Mouse (Mus musculus) ES-E14 (cell line): Measurements from ENCODE around the gene Slc7a11. TPM values are rescaled to one million over a fixed set of nuclear protein-coding genes. Genes with fewer than 3 reads are reported as not detected.

ENCODE experiments used
- DNase-seq: peaks from one replicate; pipeline ENCODE4 v3.0.0-alpha.2; 2013; ENCODE audit warnings: low read depth, low spot score
- H3K27ac ChIP-seq: 2 replicates; pipeline ENCODE4 v1.5.1; 2012; ENCODE audit warnings: low read depth, mild to moderate bottlenecking, low read length, moderate library complexity, mixed read lengths; ENCODE audit not compliant: poor library complexity, insufficient read depth, severe bottlenecking
- H3K36me3 ChIP-seq: 2 replicates; pipeline ENCODE4 v1.6.1; 2012; ENCODE audit warnings: mild to moderate bottlenecking, low read length, moderate library complexity, mixed read lengths; ENCODE audit not compliant: control insufficient read depth, poor library complexity, insufficient read depth, severe bottlenecking
- H3K4me1 ChIP-seq, 2 experiments: fragments of 150-350 bp in 1 of 2; sonication (generic) in 1 of 2; 2 replicates each; pipeline ENCODE4 v1.6.1; 2012; ENCODE audit warnings: low read length in 2 of 2, mild to moderate bottlenecking in 1 of 2, mixed read lengths in 1 of 2; ENCODE audit not compliant: control insufficient read depth in 2 of 2, insufficient read depth in 2 of 2, poor library complexity in 1 of 2
- H3K4me3 ChIP-seq, 2 experiments: fragments of 150-350 bp in 1 of 2; sonication (generic) in 1 of 2; 2 replicates each; pipeline ENCODE4 v1.5.1; 2012; ENCODE audit warnings: low read length in 2 of 2, low read depth in 1 of 2, mild to moderate bottlenecking in 1 of 2, mixed read lengths in 1 of 2; ENCODE audit not compliant: insufficient read depth in 1 of 2, poor library complexity in 1 of 2, severe bottlenecking in 1 of 2
- H3K9ac ChIP-seq: 2 replicates; pipeline ENCODE4 v1.6.1; 2012; ENCODE audit warnings: low read depth, mild to moderate bottlenecking, low read length, mixed read lengths; ENCODE audit not compliant: poor library complexity, insufficient read depth, severe bottlenecking
- H3K9me3 ChIP-seq: fragments of 150-350 bp; sonication (generic); 2 replicates; pipeline ENCODE4 v1.6.1; 2012; ENCODE audit warnings: low read depth, mild to moderate bottlenecking, low read length; ENCODE audit not compliant: control insufficient read depth, insufficient read depth
- CHD2 ChIP-seq: IDR thresholded peaks from 2 replicates; pipeline ENCODE4 v1.6.1; 2014; ENCODE audit warnings: mild to moderate bottlenecking, low read depth, low read length, inconsistent platforms
- HCFC1 ChIP-seq: IDR thresholded peaks from 2 replicates; pipeline ENCODE4 v1.6.1; 2012; ENCODE audit warnings: low read length, inconsistent platforms, borderline replicate concordance; ENCODE audit not compliant: insufficient read depth
- MAFK ChIP-seq: IDR thresholded peaks from 2 replicates; pipeline ENCODE4 v1.6.1; 2014; ENCODE audit warnings: mild to moderate bottlenecking, low read depth, low read length, inconsistent platforms; ENCODE audit not compliant: insufficient read depth
- ZC3H11A ChIP-seq: IDR thresholded peaks from 2 replicates; pipeline ENCODE4 v1.6.1; 2012; ENCODE audit warnings: low read depth, mild to moderate bottlenecking, inconsistent platforms, low read length, borderline replicate concordance
- ZNF384 ChIP-seq: IDR thresholded peaks from 2 replicates; pipeline ENCODE4 v1.6.1; 2012; ENCODE audit warnings: low read depth, low read length, inconsistent platforms
- in situ Hi-C, 2 experiments: fragments of 600-800 bp; cut with MboI; formaldehyde crosslinking; loops; one replicate each; pipeline ENCODE4 v1.15.1; 2025; ENCODE audit warnings: low sequenced_read_pairs in 2 of 2, inconsistent platforms in 1 of 2; ENCODE audit not compliant: unreplicated experiment in 2 of 2
- total RNA-seq: library from RNA; depleted of rRNA; stranded (reverse); fragments of 300-350 nt; gene quantifications from 2 replicates; pipeline ENCODE4 v1.2.3, GENCODE M21; 2012

Gene Slc7a11
- total RNA-seq, 1 experiment = 2.1 TPM

DNA sequence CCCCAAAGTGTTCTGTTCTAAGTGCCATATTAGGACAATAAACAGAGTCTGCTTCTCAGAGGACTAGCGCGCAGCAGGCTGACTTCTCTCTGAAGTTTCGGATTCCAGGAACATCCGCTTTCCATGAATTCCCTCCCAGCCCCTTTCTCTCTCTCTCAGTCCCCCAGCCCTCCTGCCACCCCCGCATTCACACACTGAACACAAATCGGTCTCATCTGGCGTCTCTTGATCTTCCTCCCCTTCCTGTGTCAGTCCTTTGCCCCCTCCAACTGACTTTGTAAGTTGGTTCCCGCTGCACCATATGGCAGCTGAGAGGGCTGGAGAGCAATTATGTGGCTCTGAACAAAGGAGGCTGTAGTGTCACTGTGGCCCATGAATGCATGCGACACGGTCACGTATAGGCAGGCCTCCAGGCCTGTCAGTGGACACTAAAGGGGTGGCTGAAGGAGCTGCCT is 577.3 kb downstream of the Slc7a11 start:
- H3K4me3 ChIP-seq = no peak overlapping the region
- no peak for DNase-seq
- no peak overlapping the region for H3K9ac ChIP-seq
- in situ Hi-C loops = no loop called here
- no peaks in the 10 kb centered on the region for H3K4me1 ChIP-seq
- no peak overlapping the region for H3K27ac ChIP-seq
- H3K9me3 ChIP-seq = no peaks in the 10 kb centered on the region
- no peaks in the 10 kb centered on the region for H3K36me3 ChIP-seq
- TF ChIP-seq CHD2 (no peak), HCFC1 (no peak), ZC3H11A (no peak), MAFK (no peak)

DNA sequence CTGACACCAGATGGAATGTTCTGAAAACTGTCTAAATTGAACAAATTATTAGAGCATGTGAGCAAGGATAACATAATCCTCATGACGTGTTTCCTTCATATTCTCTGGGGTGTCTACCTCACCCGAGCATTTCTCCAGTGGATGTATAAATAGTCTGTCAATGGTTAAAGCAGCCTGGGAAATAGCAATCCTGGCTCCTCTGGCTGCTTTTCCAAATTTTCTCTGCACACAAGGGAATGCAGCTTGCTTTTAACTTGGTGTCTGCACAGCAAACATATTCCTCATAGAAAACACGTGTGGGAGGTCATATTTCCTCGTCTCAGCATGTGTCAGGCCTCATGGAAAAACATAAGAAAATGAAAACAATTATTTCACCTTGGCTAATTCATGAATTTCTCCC is 586.6 kb downstream of the Slc7a11 start:
- no peak for TF ChIP-seq ZC3H11A
- no peak for TF ChIP-seq CHD2
- TF ChIP-seq MAFK = no peak
- TF ChIP-seq HCFC1 = no peak
- in situ Hi-C loops = no loop called here
- DNase-seq = no peak

DNA sequence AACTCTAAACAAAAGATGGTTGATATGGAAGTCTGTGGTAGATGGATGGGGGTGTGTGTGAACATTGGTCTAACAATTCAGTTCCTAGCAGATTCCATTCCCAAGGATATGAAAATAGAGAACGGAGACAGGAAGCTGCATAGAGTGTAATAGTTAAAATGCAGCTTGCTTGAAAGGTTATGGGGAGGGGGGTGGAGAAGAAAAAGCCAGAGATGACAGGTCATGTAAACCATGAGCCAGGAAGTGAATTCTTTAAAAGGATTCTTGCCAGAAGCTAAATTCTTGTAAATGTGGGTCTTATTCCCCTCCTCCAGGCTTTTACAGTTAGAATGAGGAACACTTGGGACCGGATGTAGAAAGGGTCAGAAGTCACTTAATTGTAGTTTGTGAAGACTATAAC is 589.1 kb downstream of the Slc7a11 start:
- TF ChIP-seq CHD2 (no peak), ZNF384 (no peak), HCFC1 (no peak), MAFK (no peak), ZC3H11A (no peak)
- no peaks in the 10 kb centered on the region for H3K9me3 ChIP-seq
- no peak overlapping the region for H3K4me3 ChIP-seq
- in situ Hi-C loops = no loop called here
- no peaks in the 10 kb centered on the region for H3K4me1 ChIP-seq
- no peaks in the 10 kb centered on the region for H3K36me3 ChIP-seq
- H3K27ac ChIP-seq = no peak overlapping the region
- no peak for DNase-seq
- H3K9ac ChIP-seq = no peak overlapping the region

More for the DNA sequence above, 586.6 kb downstream of the Slc7a11 start:
- Histone ChIP-seq H3K36me3 (no peaks in the 10 kb centered on the region), H3K9ac (no peak overlapping the region), H3K27ac (no peak overlapping the region), H3K4me3 (no peak overlapping the region), H3K4me1 (no peaks in the 10 kb centered on the region), H3K9me3 (no peaks in the 10 kb centered on the region)

- no peak for DNase-seq
- Histone ChIP-seq H3K4me1 (no peaks in the 10 kb centered on the region), H3K4me3 (no peak overlapping the region), H3K9me3 (no peaks in the 10 kb centered on the region), H3K36me3 (no peaks in the 10 kb centered on the region), H3K9ac (no peak overlapping the region), H3K27ac (no peak overlapping the region)
- TF ChIP-seq HCFC1 (no peak), MAFK (no peak), ZC3H11A (no peak), CHD2 (no peak), ZNF384 (no peak)
- in situ Hi-C loops = no loop called here
Observed at GRCm38 (mm10) chr3:49842971-49843370, 600.4 kb downstream of the Slc7a11 start.
